Mouse (Mus musculus): ENCODE data around the gene Smyd3.

DNA sequence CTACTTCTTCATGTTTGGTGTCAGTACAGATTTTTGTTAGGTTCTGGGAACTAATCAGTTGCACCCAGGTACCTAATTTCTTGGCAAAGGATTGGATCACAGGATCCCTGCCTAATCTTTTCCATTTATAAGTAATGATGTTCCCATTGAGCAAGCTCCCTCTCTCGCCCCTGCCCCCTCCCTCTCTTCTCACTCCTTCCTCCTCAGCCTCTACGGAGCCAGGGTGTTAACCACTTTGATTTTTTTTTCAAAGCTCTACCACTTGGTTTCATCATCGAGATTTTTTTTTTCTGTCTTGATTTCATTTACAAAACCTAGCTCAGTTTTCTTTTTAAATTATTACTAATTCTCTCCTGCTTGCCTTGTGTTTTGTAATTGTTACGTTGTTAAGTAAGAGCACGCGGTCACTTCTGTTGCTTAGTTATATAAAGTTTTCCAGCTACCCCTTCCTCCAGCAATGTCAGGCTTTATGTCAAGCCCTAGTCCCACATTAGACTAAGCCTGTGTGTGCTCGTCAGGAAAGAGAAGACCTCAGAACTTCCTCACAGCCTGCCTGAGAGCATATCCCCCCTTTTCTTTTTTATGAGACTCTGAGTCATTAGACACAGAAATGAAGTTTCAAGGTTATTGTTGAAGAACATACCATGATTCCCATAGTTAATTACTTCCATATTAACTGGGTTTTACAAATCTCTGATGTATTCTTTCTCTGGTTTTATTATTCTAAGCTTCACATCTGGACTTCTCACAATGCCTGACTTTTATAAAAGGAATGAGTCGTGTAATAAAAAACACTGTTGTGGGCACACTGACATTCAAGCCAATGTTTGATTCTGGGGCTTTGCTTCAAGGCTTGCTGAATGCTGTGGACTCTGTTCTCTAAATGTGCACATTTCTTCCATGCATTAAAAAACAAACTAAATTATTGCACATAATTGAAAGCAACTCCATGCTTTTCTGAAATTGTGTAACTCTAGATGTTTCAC is 156.1 kb downstream of the Smyd3 start:
- TF ChIP-seq CTCF (IDR thresholded peaks at IDR 0.05; ENCODE audit: low read depth, low read length) (no peak), GATA1 (IDR thresholded peaks at IDR 0.05; ENCODE audit: borderline replicate concordance, low read length) (no peak), GATA2 (IDR thresholded peaks at IDR 0.05; ENCODE audit: borderline replicate concordance, low read depth, low read length) (no peak), TAL1 (conservative IDR thresholded peaks at IDR 0.05; ENCODE audit: low read depth, low read length) (no peak), POLR2AphosphoS5 (IDR thresholded peaks at IDR 0.05; ENCODE audit: insufficient replicate concordance, low read depth, low read length) (no peak)

Measured in G1E (cell line).